Mouse (Mus musculus) kidney, postnatal 0 days (tissue): ENCODE data around the gene Myh7b. TPM values are rescaled to one million over a fixed set of nuclear protein-coding genes. Genes with fewer than 3 reads are reported as not detected.

Experiments used
- ATAC-seq: fragments of 200-750 bp; cut with Nextera tagmentation; replicated peaks from 2 replicates; pipeline ENCODE4 v1.8.0; 2017; ENCODE audit warnings: low read depth, moderate number of reproducible peaks, moderate TSS enrichment, moderate library complexity; ENCODE audit not compliant: low FRiP score
- DNase-seq: peaks from one replicate; pipeline ENCODE4 v3.0.0-alpha.2; 2016; ENCODE audit warnings: low spot score
- H3K27ac ChIP-seq: fragments of 300-500 bp; sonication (generic); 2 replicates; pipeline ENCODE4 v1.5.1; 2014; ENCODE audit warnings: mild to moderate bottlenecking
- H3K27me3 ChIP-seq: fragments of 300-500 bp; sonication (generic); 2 replicates; pipeline ENCODE4 v1.6.1; 2014; ENCODE audit warnings: low read length, mixed read lengths; ENCODE audit not compliant: insufficient read depth
- H3K36me3 ChIP-seq: fragments of 300-500 bp; sonication (generic); 2 replicates; pipeline ENCODE4 v1.6.1; 2014; ENCODE audit warnings: low read length, mixed read lengths; ENCODE audit not compliant: insufficient read depth
- H3K4me1 ChIP-seq: fragments of 300-500 bp; sonication (generic); replicated peaks from 2 replicates; pipeline ENCODE4 v1.6.1; 2014; ENCODE audit warnings: antibody characterized with exemption, low read length, mixed read lengths; ENCODE audit not compliant: insufficient read depth
- H3K4me2 ChIP-seq: fragments of 300-500 bp; sonication (generic); 2 replicates; pipeline ENCODE4 v1.6.1; 2014; ENCODE audit warnings: mild to moderate bottlenecking, low read length, moderate library complexity, mixed read lengths
- H3K4me3 ChIP-seq: fragments of 300-500 bp; sonication (generic); replicated peaks from 2 replicates; pipeline ENCODE4 v1.5.1; 2014; ENCODE audit warnings: low read depth, low read length
- H3K9ac ChIP-seq: fragments of 300-500 bp; sonication (generic); 2 replicates; pipeline ENCODE4 v1.6.1; 2014; ENCODE audit warnings: low read depth, low read length
- H3K9me3 ChIP-seq: fragments of 300-500 bp; sonication (generic); replicated peaks from 2 replicates; pipeline ENCODE4 v1.6.1; 2016; ENCODE audit warnings: low read length, inconsistent platforms, mixed read lengths
- CTCF ChIP-seq: IDR thresholded peaks from 2 replicates; pipeline ENCODE4 v1.5.1; 2016; ENCODE audit warnings: antibody characterized with exemption, low read depth, mild to moderate bottlenecking, moderate library complexity
- WGBS: fragments of 180-500 bp; shearing (Covaris S2); extraction: QIAGEN DNeasy Blood & Tissue Kit; methylation state at CpG from one replicate; pipeline ENCODE4 v1.1.7; 2014; 5-methylcytosine and 5-hydroxymethylcytosine counted together
- polyA plus RNA-seq: library from polyadenylated mRNA; unstranded; fragments of >200 nt; fragmentation: Nextera tagmentation; extraction: Ambion mirVana; gene quantifications from 2 replicates; pipeline ENCODE4 v1.2.1, GENCODE M21; 2015

The Myh7b gene
- polyA plus RNA-seq, 1 experiment from 2014 or later = 0.47 TPM

DNA sequence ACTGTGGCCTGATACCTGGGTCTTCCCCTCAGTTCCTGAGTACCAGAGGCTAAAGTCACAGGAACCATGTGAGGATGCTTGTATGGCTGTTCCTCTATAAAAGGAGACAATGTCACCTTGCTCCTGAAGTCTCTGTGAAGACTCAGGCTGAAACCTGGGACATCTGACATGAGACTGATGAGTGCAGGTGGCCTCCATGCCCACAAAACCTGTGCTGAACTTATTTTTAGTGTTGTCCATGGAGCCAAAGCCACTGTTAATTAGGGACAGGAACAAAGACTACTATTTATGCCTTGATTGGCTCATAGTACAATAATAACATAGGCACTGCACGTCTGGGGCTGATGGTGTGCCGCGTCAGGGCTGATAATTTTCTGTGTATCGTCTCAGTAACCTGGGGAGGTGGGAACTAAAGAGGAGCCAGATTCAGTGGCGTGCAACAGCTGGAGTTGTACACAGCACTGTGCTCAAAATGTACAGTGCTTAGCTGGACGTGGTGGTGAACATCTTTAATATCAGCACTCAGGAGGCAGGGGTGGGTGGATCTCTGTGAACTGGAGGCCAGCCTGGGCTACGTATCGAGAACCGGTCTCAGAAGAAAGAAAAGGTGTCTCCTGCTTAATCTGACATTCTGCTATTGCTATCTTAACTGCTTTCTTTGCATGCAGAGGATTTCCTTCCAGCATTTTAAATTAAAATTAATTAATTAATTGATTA is 980 bp downstream of the Myh7b start:
- H3K4me3 ChIP-seq = no peak overlapping the region
- no peak overlapping the region for H3K27ac ChIP-seq
- no peak for DNase-seq
- ATAC-seq = no peak
- H3K4me2 ChIP-seq = no peak overlapping the region
- H3K36me3 ChIP-seq = no peaks in the 10 kb centered on the region
- TF ChIP-seq CTCF = no peak
- WGBS = 84% methylated on average over 9 of the region's 9 CpGs
- no peaks in the 10 kb centered on the region for H3K9me3 ChIP-seq
- no peaks in the 10 kb centered on the region for H3K27me3 ChIP-seq
- no peak overlapping the region for H3K9ac ChIP-seq
- no peaks in the 10 kb centered on the region; the same call in 1 of the 2 replicates for H3K4me1 ChIP-seq

DNA sequence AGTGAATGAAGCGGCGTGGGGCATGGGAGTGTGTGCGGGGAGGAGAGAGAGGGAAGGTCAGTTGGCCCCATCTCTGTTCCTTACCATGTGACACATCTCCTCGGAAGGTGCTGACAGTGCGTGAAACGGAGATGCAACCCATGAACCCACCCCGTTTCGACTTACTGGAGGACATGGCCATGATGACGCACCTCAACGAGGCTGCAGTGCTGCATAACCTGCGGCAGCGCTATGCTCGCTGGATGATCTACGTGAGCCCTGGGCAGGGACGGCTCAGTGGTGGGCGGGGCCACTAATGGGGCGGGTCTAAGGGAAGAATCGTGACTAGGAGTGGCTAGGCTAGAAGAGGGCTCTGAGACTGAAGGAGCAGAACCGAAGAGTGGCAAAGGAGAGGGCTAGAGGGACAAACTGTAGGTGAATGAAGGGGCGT is 2.3 kb downstream of the Myh7b start:
- DNase-seq = peak; percentile 73
- ATAC-seq = peak; percentile 93
- no peak overlapping the region for H3K9ac ChIP-seq
- no peak overlapping the region for H3K27ac ChIP-seq
- H3K9me3 ChIP-seq = no peaks in the 10 kb centered on the region
- peak overlapping the region; percentile 47 for H3K4me2 ChIP-seq
- peak overlapping the region; percentile 13 for H3K4me3 ChIP-seq
- no peaks in the 10 kb centered on the region for H3K36me3 ChIP-seq
- H3K27me3 ChIP-seq = no peaks in the 10 kb centered on the region
- H3K4me1 ChIP-seq = no peaks in the 10 kb centered on the region; the same call in 1 of the 2 replicates
- no peak for TF ChIP-seq CTCF
- WGBS = 3% methylated on average over 20 of the region's 20 CpGs

DNA sequence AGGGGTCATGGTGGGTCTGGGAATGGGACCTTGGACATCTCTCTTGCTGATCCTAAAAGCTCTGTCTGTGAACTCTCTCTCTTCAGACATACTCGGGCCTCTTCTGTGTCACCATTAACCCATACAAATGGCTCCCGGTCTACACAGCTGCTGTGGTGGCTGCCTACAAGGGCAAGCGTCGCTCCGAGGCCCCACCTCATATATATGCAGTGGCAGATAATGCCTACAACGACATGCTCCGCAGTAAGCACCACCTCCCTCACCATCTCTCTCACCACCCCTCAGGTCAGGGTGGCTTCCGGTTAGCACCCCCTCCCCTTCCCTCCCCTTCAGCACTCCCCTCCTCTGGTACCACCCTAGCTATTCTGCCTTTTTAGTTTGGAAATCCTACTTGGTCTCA is 2.9 kb downstream of the Myh7b start:
- H3K9me3 ChIP-seq = no peaks in the 10 kb centered on the region
- no peak overlapping the region for H3K9ac ChIP-seq
- H3K4me3 ChIP-seq = no peak overlapping the region
- ATAC-seq = no peak
- DNase-seq = no peak
- H3K27ac ChIP-seq = no peak overlapping the region
- no peak for TF ChIP-seq CTCF
- no peaks in the 10 kb centered on the region for H3K36me3 ChIP-seq
- no peaks in the 10 kb centered on the region for H3K27me3 ChIP-seq
- WGBS = 72% methylated on average over 8 of the region's 8 CpGs
- H3K4me1 ChIP-seq = no peaks in the 10 kb centered on the region; the same call in 1 of the 2 replicates
- peak overlapping the region; percentile 47; the same call in 1 of the 2 replicates for H3K4me2 ChIP-seq

DNA sequence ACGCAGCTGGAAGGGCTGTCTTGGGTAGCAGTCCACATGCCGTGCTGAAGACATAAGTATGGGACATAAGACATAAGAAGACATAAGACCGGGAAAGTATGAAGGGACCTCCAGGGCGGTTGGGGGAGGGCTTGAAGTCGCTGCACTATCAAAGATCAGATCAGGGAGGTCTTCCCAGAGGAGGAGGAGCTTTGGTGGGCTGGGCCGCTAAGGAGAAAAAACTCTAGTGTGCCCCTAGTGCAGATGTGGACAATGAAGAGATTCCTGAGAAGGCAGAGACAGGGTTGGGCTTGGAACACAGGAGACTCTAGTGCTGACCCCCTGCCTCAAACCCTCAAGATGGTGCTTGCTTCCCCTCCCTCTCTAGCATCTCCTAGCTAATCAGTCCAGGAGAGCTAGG is 6.0 kb downstream of the Myh7b start:
- Histone ChIP-seq H3K9me3 (no peaks in the 10 kb centered on the region), H3K27me3 (no peaks in the 10 kb centered on the region), H3K9ac (no peak overlapping the region), H3K36me3 (no peaks in the 10 kb centered on the region), H3K4me3 (no peak overlapping the region), H3K4me1 (no peaks in the 10 kb centered on the region; the same call in 1 of the 2 replicates), H3K4me2 (no peak overlapping the region), H3K27ac (no peak overlapping the region)
- ATAC-seq = no peak
- 49% methylated on average over 6 of the region's 6 CpGs for WGBS
- no peak for DNase-seq
- no peak for TF ChIP-seq CTCF

DNA sequence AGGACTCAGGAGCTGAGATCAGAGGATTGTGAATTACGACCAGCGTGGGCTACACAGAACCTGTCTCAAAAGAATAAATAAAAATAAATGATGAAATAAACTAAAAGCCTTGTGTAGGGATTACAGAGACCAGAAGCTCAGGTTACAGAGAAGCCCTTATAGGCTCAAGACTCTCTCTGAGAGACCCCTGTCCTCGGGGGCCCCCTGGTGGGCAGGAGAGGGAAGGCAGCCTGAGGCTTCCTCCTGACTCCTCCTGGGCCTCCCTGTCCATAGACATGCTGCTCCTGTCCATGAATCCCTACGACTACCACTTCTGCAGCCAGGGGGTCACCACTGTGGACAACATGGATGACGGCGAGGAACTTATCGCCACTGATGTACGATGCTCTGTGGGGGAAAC is 8.8 kb downstream of the Myh7b start:
- peak; percentile 65 for ATAC-seq
- WGBS = 15% methylated on average over 8 of the region's 8 CpGs

DNA sequence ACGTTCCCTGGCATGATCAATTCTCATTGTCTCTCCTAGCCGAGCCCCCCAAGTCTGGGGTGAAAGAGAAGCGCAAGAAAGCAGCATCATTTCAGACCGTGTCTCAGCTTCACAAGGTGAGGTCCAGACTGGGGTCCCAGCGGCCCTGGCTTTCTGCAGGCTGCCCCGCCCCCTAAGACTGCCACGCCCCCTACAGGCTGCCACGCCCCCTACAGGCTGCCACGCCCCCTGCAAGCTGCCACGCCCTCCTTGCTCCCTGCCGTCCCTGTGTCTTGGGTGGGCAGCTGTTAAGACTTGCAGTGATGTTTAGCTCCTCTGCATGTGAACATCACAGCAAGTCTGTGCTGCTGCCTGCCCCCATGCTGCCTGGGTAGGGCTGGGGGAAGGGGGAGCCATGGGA is 11.6 kb downstream of the Myh7b start:
- 23% methylated on average over 11 of the region's 11 CpGs for WGBS
- DNase-seq (no peak), ATAC-seq (no peak)
- Histone ChIP-seq H3K27me3 (no peaks in the 10 kb centered on the region), H3K9me3 (no peaks in the 10 kb centered on the region), H3K4me1 (no peaks in the 10 kb centered on the region), H3K9ac (no peak overlapping the region), H3K4me2 (no peak overlapping the region), H3K4me3 (no peak overlapping the region), H3K27ac (no peak overlapping the region), H3K36me3 (no peaks in the 10 kb centered on the region)
- no peak for TF ChIP-seq CTCF

More for the DNA sequence above, 8.8 kb downstream of the Myh7b start:
- Histone ChIP-seq H3K4me3 (no peak overlapping the region), H3K4me1 (no peaks in the 10 kb centered on the region), H3K27ac (no peak overlapping the region), H3K9ac (no peak overlapping the region), H3K4me2 (no peak overlapping the region), H3K9me3 (no peaks in the 10 kb centered on the region), H3K27me3 (no peaks in the 10 kb centered on the region), H3K36me3 (no peaks in the 10 kb centered on the region)
- peak; percentile 91 for TF ChIP-seq CTCF
- DNase-seq = peak; percentile 86
